Mouse (Mus musculus): ENCODE measurements around the gene Rangrf. TPM values are rescaled to one million over a fixed set of nuclear protein-coding genes. Genes with fewer than 3 reads are reported as not detected.
"Not testable (repeated sequence)": the region's sequence is repeated elsewhere in the genome, so short reads cannot be mapped to it uniquely, and the experiment has no call there.

The Rangrf gene
- polyA plus RNA-seq, 1 experiment from 2014 or later, result 71.8 TPM

DNA sequence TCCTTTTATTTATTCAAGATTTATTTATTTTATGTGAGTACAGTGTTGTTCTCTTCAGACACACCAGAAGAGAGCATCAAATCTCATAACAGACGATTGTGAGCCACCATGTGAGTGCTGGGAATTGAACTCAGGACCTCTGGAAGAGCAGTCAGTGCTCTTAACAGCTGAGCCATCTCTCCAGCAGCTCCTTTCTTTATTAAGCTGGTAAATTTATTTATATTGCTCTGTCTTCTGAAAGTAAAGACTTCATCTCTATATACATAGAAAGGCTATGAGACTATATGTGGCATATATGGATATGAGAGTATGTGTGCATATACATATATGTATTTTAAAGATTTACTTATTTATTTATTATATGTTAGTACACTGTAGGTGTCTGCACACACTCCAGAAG is 34.5 kb upstream of the Rangrf start:
- Histone ChIP-seq H3K27me3 (ENCODE audit: control insufficient read depth, insufficient read depth, low read length) (no peaks in the 10 kb centered on the region), H3K9me3 (ENCODE audit: control insufficient read depth, low read length) (no peaks in the 10 kb centered on the region), H3K9ac (ENCODE audit: low read length) (no peak overlapping the region), H3K27ac (replicated peaks in 1 of 2; ENCODE audit: control insufficient read depth in 1 of 2, insufficient read depth in 1 of 2, low read depth in 2 of 2, low read length in 2 of 2) (no peak overlapping the region), H3K4me2 (ENCODE audit: low read length) (no peak overlapping the region), H3K36me3 (ENCODE audit: control insufficient read depth, insufficient read depth, low read length) (peaks cover 3% of the 10 kb centered on the region), H3K4me3 (ENCODE audit: control insufficient read depth in 1 of 2, insufficient read depth in 1 of 2, low read depth in 1 of 2, low read length in 2 of 2) (no peak overlapping the region), H3K4me1 (ENCODE audit: control insufficient read depth in 2 of 2, insufficient read depth in 2 of 2, low read length in 2 of 2) (peaks cover 0 to 17% of the 10 kb centered on the region in 2 experiments; a peak in 3 of 4 replicates)
- no peak for ATAC-seq (ENCODE audit: insufficient number of reproducible peaks, insufficient read depth, low FRiP score, low read depth)
- WGBS, result 87% methylated on average over 1 of the region's 1 CpGs

DNA sequence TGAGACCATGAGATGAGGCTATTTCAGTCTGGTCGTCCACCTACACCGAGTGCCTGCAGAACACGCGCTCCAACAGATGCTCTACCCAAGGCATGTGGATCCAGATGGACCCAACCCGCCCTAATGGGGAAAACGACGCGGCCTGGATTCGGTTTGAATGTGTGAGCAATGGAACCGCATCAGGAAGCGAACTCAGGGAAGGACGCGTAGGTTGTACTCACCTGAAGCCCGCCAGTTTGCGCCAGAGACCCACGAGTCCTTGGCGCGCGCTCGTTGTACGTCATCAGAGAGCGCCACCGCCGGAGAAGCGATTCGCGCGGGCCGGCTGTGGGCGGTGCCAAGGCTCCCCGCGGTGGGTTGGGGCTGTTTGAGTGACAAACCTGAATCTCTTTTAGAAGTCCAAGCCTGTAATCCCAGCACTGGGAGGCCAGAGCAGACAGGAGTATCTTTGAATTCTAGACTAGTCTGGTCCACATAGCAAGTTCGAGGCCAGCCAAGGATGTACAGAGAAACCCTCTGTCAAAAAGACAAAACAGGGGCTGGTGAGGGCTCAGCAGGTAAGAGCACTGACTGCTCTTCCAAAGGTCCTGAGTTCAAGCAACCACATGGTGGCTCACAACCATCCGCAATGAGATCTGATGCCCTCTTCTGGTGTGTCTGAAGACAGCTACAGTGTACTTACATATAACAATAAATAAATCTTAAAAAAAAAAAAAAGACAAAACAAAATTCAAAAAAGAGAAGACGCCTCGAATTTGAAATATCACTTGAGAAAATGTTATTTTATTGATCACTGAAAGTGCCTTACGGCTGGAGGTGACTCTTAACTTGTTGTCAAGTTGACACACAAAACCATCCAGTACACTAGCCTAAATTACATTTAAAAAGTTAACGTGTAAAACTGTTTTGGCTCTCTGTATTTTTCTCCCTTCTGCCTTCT is 33.5 kb upstream of the Rangrf start, which contains the start of gene Pfas:
Pfas (minus strand) TSS at position 279 of the 940 bp plus-strand sequence.
- peak within 1 kb of the TSS; percentile 3 to 51; a peak in 3 of 4 replicates for H3K27ac ChIP-seq (replicated peaks in 1 of 2; ENCODE audit: control insufficient read depth in 1 of 2, insufficient read depth in 1 of 2, low read depth in 2 of 2, low read length in 2 of 2)
- H3K9ac ChIP-seq (ENCODE audit: low read length), result peak within 1 kb of the TSS; percentile 74
- ATAC-seq (ENCODE audit: insufficient number of reproducible peaks, insufficient read depth, low FRiP score, low read depth), result peak; percentile 68; the same call in 1 of the 2 replicates
- H3K9me3 ChIP-seq (ENCODE audit: control insufficient read depth, low read length), result no peaks in the 10 kb centered on the region
- peaks cover 6% of the 10 kb centered on the region for H3K36me3 ChIP-seq (ENCODE audit: control insufficient read depth, insufficient read depth, low read length)
- 10% methylated on average over 38 of the region's 38 CpGs for WGBS
- H3K4me1 ChIP-seq (ENCODE audit: control insufficient read depth in 2 of 2, insufficient read depth in 2 of 2, low read length in 2 of 2), result peaks cover 0 to 17% of the 10 kb centered on the region in 2 experiments; a peak in 3 of 4 replicates
- H3K27me3 ChIP-seq (ENCODE audit: control insufficient read depth, insufficient read depth, low read length), result no peaks in the 10 kb centered on the region
- H3K4me3 ChIP-seq (ENCODE audit: control insufficient read depth in 1 of 2, insufficient read depth in 1 of 2, low read depth in 1 of 2, low read length in 2 of 2), result peak within 1 kb of the TSS; percentile 57 to 71
- H3K4me2 ChIP-seq (ENCODE audit: low read length), result peak within 1 kb of the TSS; percentile 80

DNA sequence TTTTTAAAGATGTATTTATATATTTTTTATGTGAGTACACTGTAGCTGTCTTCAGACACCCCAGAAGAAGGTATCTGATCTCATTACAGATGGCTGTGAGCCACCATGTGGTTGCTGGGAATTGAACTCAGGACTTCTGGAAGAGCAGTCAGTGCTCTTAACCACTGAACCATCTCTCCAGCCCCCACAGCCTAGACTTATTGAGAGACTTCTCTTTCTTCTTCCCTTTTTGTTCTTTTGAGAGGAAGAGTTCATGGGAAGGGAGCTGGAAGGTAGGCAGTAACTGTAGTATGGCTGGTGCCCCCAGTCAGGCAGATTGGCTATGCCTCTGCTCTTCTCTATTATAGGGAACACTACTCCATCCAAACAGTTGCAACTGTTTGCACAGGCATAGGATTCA is 31.6 kb upstream of the Rangrf start:
- ATAC-seq (ENCODE audit: insufficient number of reproducible peaks, insufficient read depth, low FRiP score, low read depth); H3K27ac ChIP-seq (replicated peaks in 1 of 2; ENCODE audit: control insufficient read depth in 1 of 2, insufficient read depth in 1 of 2, low read depth in 2 of 2, low read length in 2 of 2); H3K4me2 ChIP-seq (ENCODE audit: low read length); H3K9ac ChIP-seq (ENCODE audit: low read length); H3K27me3 ChIP-seq (ENCODE audit: control insufficient read depth, insufficient read depth, low read length); H3K9me3 ChIP-seq (ENCODE audit: control insufficient read depth, low read length); H3K4me3 ChIP-seq (ENCODE audit: control insufficient read depth in 1 of 2, insufficient read depth in 1 of 2, low read depth in 1 of 2, low read length in 2 of 2): not testable (repeated sequence)
- H3K36me3 ChIP-seq (ENCODE audit: control insufficient read depth, insufficient read depth, low read length), result peaks cover 24% of the 10 kb centered on the region
- H3K4me1 ChIP-seq (ENCODE audit: control insufficient read depth in 2 of 2, insufficient read depth in 2 of 2, low read length in 2 of 2), result peaks cover 0 to 14% of the 10 kb centered on the region in 2 experiments; a peak in 3 of 4 replicates

DNA sequence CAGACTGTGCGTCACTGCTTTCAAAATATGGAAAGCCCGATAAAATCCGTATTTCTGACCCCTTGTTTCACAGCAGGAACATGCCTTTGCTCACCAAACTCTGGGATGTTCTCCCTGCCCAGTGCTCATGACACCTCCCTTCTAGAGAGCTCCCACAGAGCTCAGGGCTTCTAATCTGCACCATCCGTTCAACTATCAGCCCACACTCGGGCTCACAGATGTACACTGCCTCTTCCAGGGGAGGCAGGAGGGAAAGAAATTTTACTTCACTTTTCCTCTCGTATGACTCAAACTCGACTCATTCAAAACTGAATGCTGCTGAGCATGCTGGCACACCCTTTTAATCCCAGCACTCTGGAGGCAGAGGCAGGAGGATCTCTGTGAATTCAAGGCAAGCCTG is 30.2 kb upstream of the Rangrf start:
- no peak for ATAC-seq (ENCODE audit: insufficient number of reproducible peaks, insufficient read depth, low FRiP score, low read depth)
- Histone ChIP-seq H3K4me1 (ENCODE audit: control insufficient read depth in 2 of 2, insufficient read depth in 2 of 2, low read length in 2 of 2) (peaks cover 0 to 8% of the 10 kb centered on the region in 2 experiments; a peak in 3 of 4 replicates), H3K4me2 (ENCODE audit: low read length) (no peak overlapping the region), H3K27ac (replicated peaks in 1 of 2; ENCODE audit: control insufficient read depth in 1 of 2, insufficient read depth in 1 of 2, low read depth in 2 of 2, low read length in 2 of 2) (no peak overlapping the region), H3K36me3 (ENCODE audit: control insufficient read depth, insufficient read depth, low read length) (peaks cover 38% of the 10 kb centered on the region), H3K27me3 (ENCODE audit: control insufficient read depth, insufficient read depth, low read length) (no peaks in the 10 kb centered on the region), H3K4me3 (ENCODE audit: control insufficient read depth in 1 of 2, insufficient read depth in 1 of 2, low read depth in 1 of 2, low read length in 2 of 2) (no peak overlapping the region), H3K9ac (ENCODE audit: low read length) (no peak overlapping the region), H3K9me3 (ENCODE audit: control insufficient read depth, low read length) (no peaks in the 10 kb centered on the region)
- 79% methylated on average over 7 of the region's 7 CpGs for WGBS

DNA sequence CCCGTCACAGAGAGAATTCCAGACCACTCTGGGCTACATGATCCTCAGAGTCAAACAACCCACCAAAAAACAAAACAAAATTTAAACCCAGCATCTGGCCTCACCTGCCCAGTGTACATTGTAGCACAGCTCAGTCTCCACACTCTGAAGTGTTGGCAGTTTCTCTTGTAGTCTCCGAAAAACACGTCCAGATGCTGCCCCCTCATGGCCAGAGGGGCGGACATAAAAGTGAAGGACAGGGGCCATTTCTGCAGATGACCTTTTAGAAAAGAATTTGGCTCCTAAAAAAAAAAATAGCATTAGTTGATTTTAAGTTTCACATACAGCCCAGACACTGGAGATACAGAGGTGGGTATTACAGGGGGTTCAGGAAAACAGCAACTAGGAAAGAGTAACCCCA is 28.6 kb upstream of the Rangrf start:
- peak overlapping the region; percentile 31; the same call in 1 of the 2 replicates for H3K9ac ChIP-seq (ENCODE audit: low read length)
- no peak overlapping the region for H3K4me3 ChIP-seq (ENCODE audit: control insufficient read depth in 1 of 2, insufficient read depth in 1 of 2, low read depth in 1 of 2, low read length in 2 of 2)
- H3K4me2 ChIP-seq (ENCODE audit: low read length), result no peak overlapping the region
- no peak for ATAC-seq (ENCODE audit: insufficient number of reproducible peaks, insufficient read depth, low FRiP score, low read depth)
- peaks cover 0 to 8% of the 10 kb centered on the region in 2 experiments; a peak in 3 of 4 replicates for H3K4me1 ChIP-seq (ENCODE audit: control insufficient read depth in 2 of 2, insufficient read depth in 2 of 2, low read length in 2 of 2)
- 42% methylated on average over 4 of the region's 4 CpGs for WGBS
- no peaks in the 10 kb centered on the region for H3K27me3 ChIP-seq (ENCODE audit: control insufficient read depth, insufficient read depth, low read length)
- no peaks in the 10 kb centered on the region for H3K9me3 ChIP-seq (ENCODE audit: control insufficient read depth, low read length)
- H3K27ac ChIP-seq (replicated peaks in 1 of 2; ENCODE audit: control insufficient read depth in 1 of 2, insufficient read depth in 1 of 2, low read depth in 2 of 2, low read length in 2 of 2), result no peak overlapping the region
- peaks cover 54% of the 10 kb centered on the region for H3K36me3 ChIP-seq (ENCODE audit: control insufficient read depth, insufficient read depth, low read length)

DNA sequence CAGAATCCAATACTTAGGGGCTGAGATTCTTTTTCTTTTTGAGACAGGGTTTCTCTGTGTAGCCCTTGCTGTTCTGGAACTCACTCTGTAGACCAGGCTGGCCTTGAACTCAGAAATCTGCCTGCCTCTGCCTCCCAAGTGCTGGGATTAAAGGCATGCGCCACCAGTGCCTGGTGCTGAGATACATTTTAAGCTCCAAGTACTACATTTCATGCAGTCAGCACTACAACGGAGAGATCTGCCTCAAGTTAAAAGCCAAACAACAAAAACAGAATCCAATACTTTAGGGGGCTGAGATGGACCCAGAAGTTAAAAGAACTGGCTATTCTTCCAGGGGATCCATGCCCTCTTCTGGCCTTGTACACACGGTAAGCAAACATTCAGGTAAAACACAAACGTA is 27.8 kb upstream of the Rangrf start:
- peaks cover 62% of the 10 kb centered on the region for H3K36me3 ChIP-seq (ENCODE audit: control insufficient read depth, insufficient read depth, low read length)

DNA sequence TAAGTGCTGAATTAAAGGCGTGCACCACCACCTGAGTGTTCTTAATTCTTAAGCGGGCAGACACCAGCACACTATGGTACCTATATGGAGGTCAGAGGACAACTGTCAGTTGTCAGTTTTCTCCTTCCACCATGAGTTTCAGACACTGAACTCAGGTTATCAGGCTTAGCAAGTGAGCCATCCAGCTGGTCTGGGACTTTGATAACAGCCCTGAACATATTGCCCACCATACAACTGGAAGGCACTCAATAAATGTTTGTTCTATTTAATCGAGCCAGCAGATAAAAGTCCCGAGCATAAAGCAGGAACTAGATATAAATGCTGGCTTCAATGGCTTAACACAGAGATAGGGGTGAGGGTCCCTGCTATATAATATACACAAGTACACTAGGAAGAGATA is 22.1 kb upstream of the Rangrf start:
- Histone ChIP-seq H3K4me3 (ENCODE audit: control insufficient read depth in 1 of 2, insufficient read depth in 1 of 2, low read depth in 1 of 2, low read length in 2 of 2) (no peak overlapping the region), H3K4me1 (ENCODE audit: control insufficient read depth in 2 of 2, insufficient read depth in 2 of 2, low read length in 2 of 2) (no peaks in the 10 kb centered on the region), H3K27me3 (ENCODE audit: control insufficient read depth, insufficient read depth, low read length) (no peaks in the 10 kb centered on the region), H3K9me3 (ENCODE audit: control insufficient read depth, low read length) (no peaks in the 10 kb centered on the region), H3K36me3 (ENCODE audit: control insufficient read depth, insufficient read depth, low read length) (peaks cover 98% of the 10 kb centered on the region), H3K9ac (ENCODE audit: low read length) (no peak overlapping the region), H3K27ac (replicated peaks in 1 of 2; ENCODE audit: control insufficient read depth in 1 of 2, insufficient read depth in 1 of 2, low read depth in 2 of 2, low read length in 2 of 2) (no peak overlapping the region), H3K4me2 (ENCODE audit: low read length) (no peak overlapping the region)
- 93% methylated on average over 4 of the region's 4 CpGs for WGBS
- ATAC-seq (ENCODE audit: insufficient number of reproducible peaks, insufficient read depth, low FRiP score, low read depth), result no peak

More for the DNA sequence above, 27.8 kb upstream of the Rangrf start:
- not testable (repeated sequence) for ATAC-seq (ENCODE audit: insufficient number of reproducible peaks, insufficient read depth, low FRiP score, low read depth); H3K27ac ChIP-seq (replicated peaks in 1 of 2; ENCODE audit: control insufficient read depth in 1 of 2, insufficient read depth in 1 of 2, low read depth in 2 of 2, low read length in 2 of 2); H3K9ac ChIP-seq (ENCODE audit: low read length); H3K4me3 ChIP-seq (ENCODE audit: control insufficient read depth in 1 of 2, insufficient read depth in 1 of 2, low read depth in 1 of 2, low read length in 2 of 2); H3K9me3 ChIP-seq (ENCODE audit: control insufficient read depth, low read length); H3K4me1 ChIP-seq (ENCODE audit: control insufficient read depth in 2 of 2, insufficient read depth in 2 of 2, low read length in 2 of 2); H3K27me3 ChIP-seq (ENCODE audit: control insufficient read depth, insufficient read depth, low read length); H3K4me2 ChIP-seq (ENCODE audit: low read length)
- 95% methylated on average over 4 of the region's 4 CpGs for WGBS
